Mouse (Mus musculus) hindlimb bud, embryonic 11.5 days (tissue): ENCODE data around the gene Csf1.

ENCODE experiments used
- DNase-seq: peaks from one replicate; pipeline ENCODE4 v3.0.0-alpha.2; 2012; ENCODE audit warnings: low read depth, low spot score; ENCODE audit errors: extremely low spot score

The Csf1 gene

DNA sequence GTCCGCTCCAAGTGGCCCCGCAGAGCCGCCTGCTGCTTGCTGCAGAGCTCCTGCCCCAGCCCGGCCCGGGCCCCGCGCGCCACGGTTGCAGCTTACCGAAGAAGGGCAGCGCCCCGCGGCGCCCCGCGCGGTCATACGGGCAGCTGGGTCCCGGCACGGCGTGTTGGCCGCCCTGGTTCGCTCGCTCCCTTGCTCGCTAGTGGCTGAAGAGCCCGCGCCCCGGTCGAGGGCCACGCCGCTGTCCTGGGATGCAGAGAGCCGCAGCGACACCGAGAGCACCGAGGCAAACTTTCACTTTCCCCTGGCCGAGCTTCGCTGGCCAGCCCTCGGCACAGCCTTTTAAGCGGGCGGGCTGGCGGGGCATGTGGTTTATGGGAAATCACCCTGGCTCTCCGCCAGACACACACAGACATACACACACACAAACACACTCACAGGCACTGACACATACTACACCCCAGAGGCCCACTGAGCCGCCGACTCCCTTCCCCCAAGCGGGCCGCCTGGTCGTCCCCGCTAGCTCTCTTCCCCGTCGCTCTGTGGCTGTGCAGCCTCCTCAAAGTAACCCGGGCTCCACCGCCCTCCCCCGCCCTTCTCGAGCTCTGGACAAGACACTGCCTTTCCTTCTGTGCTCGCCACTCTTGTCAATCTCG lies at the start of gene Csf1:
Gene Csf1, minus strand, starts transcription at position 541 of the 653 bp plus-strand sequence.
- no peak for DNase-seq

DNA sequence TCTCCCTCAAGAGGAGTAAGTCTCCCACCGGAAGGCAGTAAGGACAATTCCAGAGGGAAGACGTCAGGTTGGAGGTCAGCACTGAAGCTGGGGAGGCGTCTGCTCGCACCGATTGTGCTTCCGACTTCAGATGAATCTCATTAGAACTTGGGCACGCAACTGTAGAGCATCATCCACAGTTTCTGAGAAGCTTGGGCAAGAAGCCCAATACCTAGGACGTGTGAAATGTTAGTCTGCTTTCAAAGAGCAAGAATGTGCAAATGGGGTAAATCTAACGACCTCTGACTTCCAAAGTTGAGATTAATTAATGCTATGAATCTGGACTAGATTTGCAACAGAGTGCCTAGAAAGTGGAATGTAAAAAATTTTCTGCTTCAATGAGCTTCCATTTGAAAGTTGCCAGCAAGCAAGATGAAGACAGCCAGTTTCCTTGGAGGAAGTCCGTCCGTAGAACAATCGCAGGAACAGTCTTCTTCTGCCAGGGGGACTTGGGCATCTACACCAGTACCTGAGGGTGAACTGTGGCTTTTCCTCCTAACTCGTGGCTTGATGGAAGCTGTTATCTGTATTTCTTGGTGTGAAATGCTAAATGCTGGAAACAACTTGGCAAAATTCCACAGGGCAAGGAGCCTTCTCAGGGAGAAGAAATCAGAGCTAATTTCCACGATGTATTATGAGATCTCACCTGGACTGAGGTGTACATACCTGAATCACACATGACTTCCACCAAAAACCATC lies 47.9 kb upstream of the Csf1 start:
- no peak for DNase-seq

DNA sequence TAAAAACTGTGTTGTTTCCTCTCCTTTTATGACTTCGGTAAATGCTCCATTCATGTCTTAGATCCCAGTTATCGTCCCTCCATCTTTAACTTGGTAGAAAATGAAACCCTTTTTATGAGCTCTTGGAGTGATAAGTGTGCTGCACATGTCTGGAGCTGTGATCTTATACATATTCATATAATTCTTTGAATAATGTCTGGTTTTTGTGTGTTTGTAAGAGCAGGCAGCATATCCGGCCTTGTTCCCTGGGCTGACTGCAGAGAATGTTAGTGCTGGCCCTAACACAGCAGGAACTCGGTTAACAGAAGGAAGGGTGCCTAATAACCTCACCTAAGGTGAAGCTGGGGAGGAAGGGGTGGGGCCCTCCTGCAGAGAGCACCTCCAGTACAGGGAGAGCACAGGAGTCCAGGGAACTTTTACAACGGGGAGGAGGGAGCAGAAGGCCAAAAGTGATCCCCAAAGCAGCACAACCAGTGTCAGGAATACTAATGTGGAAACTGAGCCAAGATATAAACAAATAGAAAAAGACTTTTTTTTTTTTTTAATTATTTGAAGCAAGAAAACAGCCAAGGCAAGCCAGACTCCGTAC lies 47.2 kb upstream of the Csf1 start:
- no peak for DNase-seq

DNA sequence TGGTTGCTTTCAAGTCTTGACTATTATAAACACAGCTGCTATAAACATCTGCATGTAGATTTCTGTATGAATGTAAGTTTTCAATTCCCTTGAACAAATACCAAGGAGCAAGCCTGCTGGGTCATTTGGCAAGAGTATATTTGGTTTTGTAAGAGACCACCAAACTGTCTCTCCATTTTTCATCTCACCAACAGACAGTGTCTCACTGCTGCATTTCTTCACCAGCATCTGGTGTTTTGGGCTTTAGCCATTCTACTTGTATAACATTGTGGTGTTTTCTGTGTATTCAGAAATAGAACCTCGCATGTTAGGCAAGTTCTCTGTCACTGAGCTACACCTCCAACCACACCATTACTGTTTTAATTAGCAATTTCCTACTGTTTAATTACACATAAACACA lies 46.6 kb upstream of the Csf1 start:
- no peak for DNase-seq

DNA sequence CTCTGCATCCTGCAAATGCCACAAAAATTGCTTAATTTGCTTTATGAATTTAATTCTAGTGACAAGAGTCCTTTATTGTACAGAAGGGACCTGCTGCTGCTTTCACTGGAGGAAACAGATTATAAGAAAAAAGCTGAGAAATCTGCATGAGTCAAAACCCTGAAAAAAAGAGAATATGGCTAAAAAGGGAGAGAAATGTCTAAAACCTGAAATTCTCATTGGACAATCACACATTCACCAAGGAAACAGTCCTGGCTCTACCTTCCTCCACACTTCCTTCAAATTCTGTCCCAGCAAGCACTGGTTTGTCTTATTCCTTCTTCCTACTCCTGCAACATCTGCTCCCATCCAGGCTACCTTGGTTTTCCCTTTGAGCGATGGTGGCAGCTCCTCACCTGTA lies 44.5 kb upstream of the Csf1 start:
- no peak for DNase-seq

DNA sequence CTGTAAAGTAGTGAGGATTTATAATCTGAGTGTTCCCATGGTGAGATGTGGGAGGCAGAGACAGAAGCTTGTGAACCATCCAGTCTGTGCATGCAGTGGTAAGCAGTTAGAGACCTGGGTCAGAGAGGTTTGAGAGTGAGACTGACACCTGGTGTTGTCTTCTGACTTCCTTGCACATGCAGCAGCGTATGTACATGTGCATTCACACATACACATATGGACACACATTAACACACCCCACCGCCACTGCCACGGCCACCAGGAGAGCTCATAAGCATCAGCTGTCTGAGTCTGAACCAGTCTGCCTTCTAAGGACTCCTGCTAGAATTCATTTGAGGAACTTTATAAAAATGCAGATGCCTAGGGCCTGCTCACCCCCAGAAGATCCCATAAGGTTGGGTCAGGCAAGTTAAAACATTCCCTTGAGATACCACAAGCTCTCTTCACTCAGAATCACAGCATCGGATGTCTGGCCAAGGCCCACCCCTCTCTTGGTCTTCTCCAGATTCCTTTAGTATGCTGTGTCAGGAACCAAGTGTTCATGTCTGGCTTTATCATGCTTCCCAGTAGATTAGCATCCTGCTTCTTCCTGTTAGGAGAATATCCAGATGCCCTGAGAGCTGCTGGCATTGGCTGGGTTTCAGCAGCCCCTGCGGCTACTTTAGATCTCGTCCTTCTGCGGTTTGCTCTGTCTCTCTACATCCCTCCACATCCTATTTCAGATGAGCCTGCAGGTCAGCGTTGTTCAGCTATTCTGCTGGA lies 42.1 kb upstream of the Csf1 start:
- no peak for DNase-seq

DNA sequence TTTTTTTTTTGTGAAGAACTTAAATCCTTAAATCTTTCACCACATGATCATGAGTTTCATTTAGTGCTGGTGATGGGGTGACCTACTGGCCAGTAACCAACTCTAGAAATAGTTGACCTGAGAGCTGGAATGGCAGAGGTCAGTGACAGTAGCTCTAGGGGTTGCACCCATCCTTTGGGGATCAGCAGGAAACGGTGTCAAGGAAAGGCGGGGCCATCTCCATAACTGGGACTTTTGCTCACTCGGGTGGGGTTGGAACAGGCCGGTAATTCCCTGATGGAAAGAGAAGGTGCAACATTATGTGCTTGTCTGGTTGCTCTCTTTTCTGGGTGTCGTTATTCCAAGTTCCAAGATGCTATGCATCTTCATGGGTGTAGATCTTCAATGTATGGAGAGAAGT lies 38.7 kb upstream of the Csf1 start:
- DNase-seq = no peak

DNA sequence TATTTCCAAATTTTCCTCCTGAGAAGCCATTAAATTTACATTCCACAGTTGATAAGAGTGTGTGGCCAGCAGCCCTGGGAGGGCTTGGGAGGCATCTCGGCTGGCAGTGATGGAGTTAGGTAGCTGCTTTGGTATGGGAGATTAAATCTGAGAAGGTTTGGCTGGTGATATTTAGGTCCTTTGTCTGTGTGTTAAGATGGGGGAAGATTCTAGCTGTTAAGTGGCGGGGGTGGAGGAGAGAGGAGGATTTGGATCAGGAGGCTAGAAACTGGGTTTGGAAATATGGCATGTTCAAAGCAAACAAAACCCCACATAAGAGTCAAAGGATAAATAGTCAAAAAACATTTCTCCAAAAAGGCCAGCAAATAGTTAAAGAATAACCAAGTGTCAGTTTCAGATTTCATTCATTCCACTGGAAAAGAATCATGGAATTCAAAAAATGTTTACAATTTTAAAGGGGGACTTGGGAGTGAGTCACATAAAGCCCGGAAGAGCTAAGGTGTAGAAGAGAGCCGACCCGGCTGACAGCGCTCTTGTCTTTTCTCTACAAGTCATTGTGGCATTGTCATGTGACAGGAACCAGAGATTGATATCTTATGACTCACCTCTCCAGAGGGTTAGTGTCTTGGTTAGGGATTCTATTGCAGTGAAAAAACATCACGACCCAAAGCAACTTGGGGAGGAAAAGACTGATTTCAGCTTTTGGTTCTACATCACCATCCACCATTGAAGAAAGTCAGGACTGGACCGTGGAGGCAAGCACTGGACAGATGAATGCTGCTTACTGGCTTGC lies 36.1 kb upstream of the Csf1 start:
- DNase-seq = no peak

DNA sequence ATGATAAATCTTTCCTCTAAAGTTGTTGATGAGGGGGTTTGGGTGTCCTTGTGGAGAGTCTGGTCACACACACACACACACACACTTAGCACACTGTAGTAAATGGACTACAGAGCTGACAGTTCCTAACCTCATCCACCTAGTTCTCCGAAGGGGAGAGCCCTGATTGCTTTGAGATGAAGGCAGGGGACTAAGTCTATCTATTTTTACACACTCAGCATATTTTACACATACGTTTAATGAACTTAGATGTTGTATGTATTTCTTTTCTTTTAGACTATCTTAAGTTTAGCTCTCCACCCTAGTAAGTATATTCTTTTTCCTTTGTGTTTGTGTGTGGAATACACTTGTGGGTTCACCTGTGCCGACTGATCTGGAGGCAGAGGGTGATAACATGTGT lies 34.6 kb upstream of the Csf1 start:
- no peak for DNase-seq

DNA sequence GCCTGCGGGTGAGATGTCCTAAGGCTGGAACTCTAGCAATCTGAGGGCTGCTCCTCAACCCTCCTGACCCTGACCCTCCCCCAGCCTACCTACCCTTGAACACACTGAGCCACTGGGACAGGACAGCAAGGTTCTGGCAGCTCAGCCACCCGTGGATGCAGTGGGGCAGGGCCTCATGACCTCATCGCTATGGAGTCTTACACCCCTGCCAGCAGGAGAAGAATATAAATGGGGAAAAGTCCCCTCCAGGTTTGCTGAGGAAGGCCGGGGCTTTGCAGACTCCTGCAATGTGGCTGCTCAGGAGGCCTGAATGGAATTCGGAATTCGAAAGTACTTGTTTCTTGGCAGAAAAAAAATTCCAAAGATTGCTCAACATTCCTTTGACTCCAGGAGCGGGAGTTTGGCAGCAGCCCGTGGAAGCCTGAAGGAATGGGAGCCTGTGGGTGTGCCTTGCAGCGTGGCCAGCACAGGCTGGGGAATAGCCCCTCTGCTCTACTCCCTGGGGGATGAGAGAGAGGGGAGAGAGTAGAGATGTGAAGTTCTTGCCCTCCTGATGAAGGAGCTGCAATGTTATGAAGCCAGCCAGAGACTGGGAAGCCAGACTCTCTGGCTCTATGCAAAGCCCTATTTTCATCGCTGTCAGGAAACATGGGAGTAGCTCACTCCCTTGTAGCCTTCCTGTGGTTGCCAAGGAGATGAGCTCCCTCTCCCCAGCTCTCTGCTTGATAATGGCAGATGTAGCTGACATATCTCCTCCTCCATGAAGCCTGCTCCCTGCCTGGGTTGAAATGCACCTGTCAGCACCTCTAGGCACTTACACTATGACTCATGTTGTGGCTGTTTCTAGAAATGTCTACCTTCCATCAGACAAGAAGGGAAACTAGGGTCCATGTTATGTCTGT lies 33.3 kb upstream of the Csf1 start:
- DNase-seq = no peak

DNA sequence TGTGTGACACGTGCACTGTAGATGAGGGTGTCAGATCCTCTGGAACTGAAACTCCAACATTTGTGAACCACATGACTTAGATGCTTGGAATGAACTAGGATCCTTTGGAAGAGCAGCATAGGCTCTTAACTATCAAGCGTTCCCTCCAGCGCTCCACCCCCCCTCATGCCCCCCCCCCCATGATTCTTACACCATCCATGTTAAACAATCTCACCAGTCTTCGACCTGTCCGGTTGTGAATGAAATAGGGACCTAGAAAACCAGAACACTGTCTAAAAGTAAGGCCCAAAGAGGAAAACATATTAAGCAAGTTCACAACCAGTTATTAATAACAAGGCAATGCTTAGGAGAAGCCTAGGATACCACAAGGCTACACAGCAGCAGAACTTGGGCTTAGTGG lies 32.5 kb upstream of the Csf1 start:
- no peak for DNase-seq

DNA sequence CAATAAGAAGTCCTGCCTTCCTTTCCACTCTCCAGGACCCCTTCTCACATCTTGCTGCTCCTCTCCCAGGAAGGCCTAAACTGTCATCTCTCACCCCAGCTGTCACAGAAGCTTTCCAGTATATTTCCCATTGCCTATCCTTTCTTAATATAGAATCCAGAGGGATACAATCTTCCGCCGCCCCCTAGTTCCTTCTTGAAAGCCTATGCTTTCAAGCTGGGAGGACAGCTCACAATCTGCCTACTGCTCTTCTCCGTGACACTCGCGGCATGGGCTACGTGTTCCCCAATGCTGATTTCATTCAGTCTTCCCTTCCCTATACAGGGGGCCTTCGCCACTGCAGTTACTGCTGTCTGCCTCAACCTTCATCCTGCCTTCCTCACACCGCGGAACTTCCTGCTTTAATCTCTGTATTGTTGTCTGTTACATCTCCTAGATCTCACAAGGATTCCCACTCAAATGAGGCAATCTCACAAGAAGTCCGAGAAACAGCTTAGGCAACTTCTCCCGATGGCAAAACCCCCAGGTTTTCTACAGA lies 30.6 kb upstream of the Csf1 start:
- no peak for DNase-seq

DNA sequence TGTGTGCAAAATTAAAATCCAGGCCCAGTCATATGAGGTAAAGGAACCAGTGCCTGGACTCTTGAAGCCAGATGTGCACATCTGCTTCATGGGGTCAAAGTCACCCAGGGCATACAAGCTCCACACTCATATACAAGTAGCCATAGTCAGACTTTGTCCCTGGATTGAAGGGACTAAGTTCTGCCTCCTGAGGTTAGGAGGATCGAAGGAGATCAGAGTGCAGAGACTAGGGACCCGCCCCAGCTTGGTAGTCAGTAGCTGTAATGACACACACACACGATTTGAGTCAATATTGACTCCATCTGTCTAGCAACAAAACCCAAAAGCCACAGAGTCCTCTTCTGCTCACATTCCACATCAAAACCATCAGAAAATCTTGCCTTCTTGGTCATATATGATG lies 30.0 kb upstream of the Csf1 start:
- no peak for DNase-seq

DNA sequence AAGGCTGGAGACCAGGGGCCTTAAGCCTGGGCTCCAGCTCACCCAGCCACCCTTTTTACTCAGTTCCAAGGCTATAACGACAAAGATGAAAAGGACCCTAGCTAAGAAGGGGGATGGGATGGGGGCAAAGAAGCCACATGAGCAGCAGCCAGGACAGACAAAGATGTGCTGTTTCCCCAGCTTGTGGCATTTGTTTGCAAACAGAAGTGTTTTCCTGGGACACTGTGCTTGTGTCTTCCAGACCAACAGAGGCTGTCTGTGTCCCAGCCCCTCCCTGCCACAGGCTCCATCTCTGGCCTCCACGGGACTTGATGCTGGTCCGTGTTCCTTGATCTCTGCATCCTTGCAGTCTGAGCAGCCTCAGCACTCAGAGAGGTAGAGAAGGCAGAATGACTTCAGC lies 28.6 kb upstream of the Csf1 start:
- no peak for DNase-seq

DNA sequence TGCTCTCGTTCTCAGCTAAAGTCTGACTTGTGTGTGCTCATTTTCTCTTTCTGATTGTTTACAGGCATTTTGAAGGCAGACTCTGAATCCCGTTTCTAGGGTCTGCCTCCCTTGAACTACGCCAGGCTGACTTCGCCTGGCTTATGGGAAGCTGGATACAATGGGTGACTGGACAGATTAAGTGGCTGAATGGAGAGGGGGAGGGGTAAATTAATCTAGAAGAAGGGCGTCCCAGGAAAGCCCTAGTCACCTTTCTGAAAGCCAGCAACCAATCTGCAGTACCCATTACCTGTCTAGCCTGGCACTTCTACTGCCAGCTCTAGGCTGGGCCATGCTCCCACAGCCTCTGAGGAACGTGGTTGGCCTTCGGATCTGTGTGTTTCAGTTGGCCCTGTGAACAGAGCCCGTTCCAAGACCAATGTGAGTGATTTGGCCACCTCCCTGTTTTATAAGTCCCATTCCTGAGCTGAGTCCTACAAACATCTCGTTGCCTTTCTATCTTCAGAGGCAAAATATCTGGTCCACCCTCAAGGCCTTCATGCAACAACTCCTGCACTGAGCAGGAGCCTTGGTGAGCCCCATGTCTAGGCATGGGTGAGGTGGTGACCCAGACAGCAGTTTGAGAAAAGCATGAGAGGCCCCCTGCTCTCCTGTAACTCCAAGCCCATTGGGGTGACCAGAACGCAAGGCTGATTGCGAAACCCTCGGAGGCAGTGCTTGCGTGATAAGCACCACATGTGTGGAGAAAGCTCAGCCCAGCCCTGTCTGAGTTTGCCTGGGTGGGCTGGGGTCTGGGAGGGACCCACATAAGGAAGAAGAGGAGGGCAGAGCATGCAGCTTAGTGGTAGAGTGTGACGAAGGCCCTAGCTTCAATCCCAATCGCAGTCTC lies 27.6 kb upstream of the Csf1 start:
- DNase-seq = no peak

DNA sequence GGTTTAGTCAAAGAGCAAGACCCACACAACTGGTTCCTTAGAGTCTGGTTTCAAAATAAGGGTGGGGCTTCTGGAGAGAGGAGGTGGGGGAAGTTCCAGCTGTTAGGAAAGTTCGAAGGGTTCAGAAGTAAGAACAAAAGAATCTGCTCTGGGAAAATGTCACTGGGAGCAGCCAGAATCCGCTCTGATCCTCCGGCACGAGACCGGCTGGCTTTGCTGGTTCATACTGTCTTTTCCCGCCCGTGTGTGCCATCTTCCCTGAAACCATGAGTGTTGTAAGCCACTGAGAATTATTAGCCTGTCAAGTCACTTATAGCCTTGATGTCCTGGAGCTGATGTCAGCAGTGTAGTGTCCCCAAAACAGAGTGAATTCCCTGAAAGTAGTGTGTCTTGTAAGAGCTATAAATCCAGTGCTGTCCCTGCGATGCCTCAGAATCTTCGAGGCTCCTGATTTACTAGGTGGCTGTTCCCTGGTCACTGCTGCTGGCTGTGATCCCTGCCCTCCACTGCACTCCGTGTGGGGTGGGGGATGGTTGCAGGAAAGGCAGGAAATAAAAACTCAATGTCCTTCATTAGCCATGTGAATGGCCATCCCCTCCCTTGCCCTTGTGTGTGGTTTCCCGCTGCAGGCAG lies 26.8 kb upstream of the Csf1 start:
- DNase-seq = no peak

DNA sequence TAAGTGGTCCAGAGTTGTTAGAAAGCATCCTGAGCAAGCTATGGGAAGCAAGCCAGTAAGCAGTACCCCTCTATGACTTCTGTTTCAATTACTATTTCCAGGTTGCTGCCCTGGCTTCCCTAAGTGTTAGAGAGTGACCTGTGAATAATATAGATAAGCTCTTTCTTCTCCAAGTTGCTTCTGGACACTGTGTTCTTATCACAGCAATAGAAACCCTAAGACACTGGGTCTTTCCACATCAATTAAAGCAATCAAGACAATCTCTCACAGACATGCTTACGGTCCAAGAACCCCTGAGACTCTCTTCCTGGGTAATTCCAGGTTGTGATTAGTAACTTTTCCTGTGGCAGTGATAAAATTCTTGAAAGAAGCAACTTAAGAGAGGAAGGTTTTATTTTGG lies 26.1 kb upstream of the Csf1 start:
- no peak for DNase-seq

DNA sequence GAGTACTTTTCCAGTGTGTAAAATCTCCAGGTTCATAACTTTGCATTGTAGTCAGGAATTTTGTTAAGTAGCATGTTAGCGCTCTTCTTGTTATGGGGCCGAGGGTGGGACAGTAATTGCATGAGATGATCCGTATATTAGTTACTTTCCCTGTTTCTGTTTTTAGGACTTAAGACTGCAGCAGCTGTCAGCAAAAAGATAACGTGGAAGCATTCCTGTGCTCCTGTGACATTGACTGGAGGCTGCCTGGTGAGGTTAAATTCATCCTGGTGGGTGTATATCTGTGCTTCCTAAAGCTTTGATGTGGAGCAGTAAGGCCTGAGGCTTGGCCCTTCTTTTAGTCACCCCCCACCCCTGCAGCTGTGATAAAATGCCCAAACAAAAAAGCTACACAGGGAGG lies 25.3 kb upstream of the Csf1 start:
- DNase-seq = no peak
